Mouse (Mus musculus) liver, embryonic 14.5 days (tissue): ENCODE results near the gene Olfr545.

Experiments used
- CTCF ChIP-seq: IDR thresholded peaks from 2 replicates; pipeline ENCODE4 v1.5.1; 2016; ENCODE audit warnings: antibody characterized with exemption, low read depth, control low read depth
- EP300 ChIP-seq: IDR thresholded peaks from 2 replicates; pipeline ENCODE4 v1.6.1; 2016; ENCODE audit warnings: antibody characterized with exemption, low read depth

DNA sequence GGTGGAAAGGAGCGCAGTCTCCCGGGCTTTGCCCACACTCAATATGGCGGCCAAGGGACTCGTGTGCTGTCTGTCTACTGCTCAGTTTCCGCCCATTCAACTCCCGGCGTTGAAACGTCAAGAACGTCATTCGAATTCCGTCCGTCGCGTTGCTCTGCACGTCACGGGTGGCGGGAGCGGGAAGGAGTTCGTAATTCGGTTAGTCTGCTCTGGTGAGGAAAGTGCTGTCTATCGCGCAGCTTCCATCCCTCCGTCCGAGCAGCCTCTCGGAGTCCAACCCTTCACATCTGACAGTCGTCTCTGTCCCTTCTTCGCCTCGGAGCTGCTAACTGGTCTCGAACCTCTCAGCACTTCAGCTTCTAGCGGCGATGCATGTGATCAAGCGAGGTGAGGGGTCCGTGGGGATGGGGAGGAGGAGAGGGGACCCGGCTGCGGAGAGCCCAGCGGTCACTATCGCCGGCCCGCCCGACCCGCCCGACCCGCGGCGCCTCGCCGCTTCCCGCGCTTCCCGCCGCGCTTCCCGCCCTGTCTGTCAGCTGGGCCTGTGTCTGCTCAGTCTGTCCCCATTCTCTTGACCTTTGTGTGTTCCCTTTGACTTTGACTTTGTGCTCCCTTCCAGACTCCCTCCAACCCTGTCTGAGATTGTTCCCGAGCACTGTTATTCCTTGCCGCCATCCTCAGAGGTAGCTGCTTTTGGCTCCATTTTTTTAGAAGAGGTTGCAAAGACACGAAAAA is 57.5 kb downstream of the Olfr545 start, which contains the start of gene Rrm1:
- no peak for TF ChIP-seq CTCF
- peak; percentile 47 for TF ChIP-seq EP300
